Comparison of ENCODE assay signal across 40 mouse cellular contexts in genomic region chr4:118604065-118604464, GRCm38 (mm10). TPM values are rescaled to one million over a fixed set of nuclear protein-coding genes. Genes with fewer than 3 reads are reported as not detected.
"Had no signal": no experiment of that assay in that cellular context is flagged by ENCODE, and none has a peak within 500 bp of the region (broad histone marks: within the 10 kb centered on the region; RNA-seq: fewer than 3 reads in every experiment).

No protein-coding gene starts in this region.

- H3K27me3 ChIP-seq: hindbrain, embryonic 12.5 days; intestine, embryonic 15.5 days; limb, embryonic 12.5 days; liver, embryonic 13.5 days had no signal

- H3K36me3 ChIP-seq: heart, embryonic 10.5 days; heart, embryonic 12.5 days; hindbrain, embryonic 10.5 days; hindbrain, embryonic 12.5 days; intestine, embryonic 15.5 days; limb, embryonic 12.5 days; liver, embryonic 13.5 days; liver, embryonic 15.5 days had no signal

- DNase-seq: gastrocnemius, postnatal 14 days; gastrocnemius, postnatal 36 days; heart, adult 18-20 months; heart, postnatal 10 days; heart, postnatal 4 days; kidney, adult 18-20 months; kidney, adult 8-10 months; kidney, postnatal 10 days; kidney, postnatal 25 days; kidney, postnatal 4 days; liver; liver, embryonic 13.5 days; liver, postnatal 0 days had no signal

- H3K4me2 ChIP-seq: heart, embryonic 12.5 days; hindbrain, embryonic 12.5 days; hindbrain, embryonic 14.5 days; intestine, embryonic 15.5 days; limb, embryonic 12.5 days; liver, embryonic 11.5 days; liver, embryonic 13.5 days; liver, embryonic 15.5 days had no signal

- H3K4me1 ChIP-seq: heart, embryonic 10.5 days; heart, embryonic 12.5 days; hindbrain, embryonic 12.5 days; intestine, embryonic 15.5 days; liver, embryonic 13.5 days; liver, embryonic 15.5 days had no signal

- H3K27ac ChIP-seq: heart, embryonic 10.5 days; hindbrain, embryonic 10.5 days; hindbrain, embryonic 12.5 days; hindbrain, embryonic 14.5 days; intestine, embryonic 15.5 days; layer of hippocampus, adult 2 months; left cerebral cortex, adult 2 months; limb, embryonic 12.5 days; liver, embryonic 13.5 days; liver, embryonic 15.5 days had no signal

- H3K4me3 ChIP-seq: heart, embryonic 10.5 days; heart, embryonic 12.5 days; hindbrain, embryonic 10.5 days; hindbrain, embryonic 12.5 days; intestine, embryonic 15.5 days; layer of hippocampus, adult 2 months; left cerebral cortex, adult 2 months; limb, embryonic 12.5 days; liver, embryonic 13.5 days; liver, embryonic 15.5 days had no signal

- H3K9ac ChIP-seq: heart, embryonic 12.5 days; hindbrain, embryonic 12.5 days; hindbrain, embryonic 14.5 days; intestine, embryonic 15.5 days; limb, embryonic 12.5 days; liver, embryonic 13.5 days; liver, embryonic 15.5 days; liver, postnatal 0 days had no signal

- ATAC-seq: hindbrain, embryonic 16.5 days; inflammation-experienced regulatory T-cells, adult 6 months; intestine, embryonic 15.5 days; intestine, postnatal 0 days; liver, postnatal 0 days had no signal

- H3K9me3 ChIP-seq: heart, embryonic 10.5 days; heart, embryonic 12.5 days; hindbrain, embryonic 10.5 days; hindbrain, embryonic 12.5 days; intestine, embryonic 15.5 days; limb, embryonic 12.5 days; liver, embryonic 13.5 days; liver, embryonic 15.5 days had no signal

RNA-seq across cellular contexts. Expression of gene Cfap57, which starts 16.5 kb away (rescaled TPM):
- total RNA-seq: gastrocnemius, adult 8-10 months; gastrocnemius, postnatal 14 days; gastrocnemius, postnatal 36 days had no signal

RNA-seq across cellular contexts. Expression of gene Olfr62, which starts 54.7 kb away (rescaled TPM):
- total RNA-seq: gastrocnemius, adult 8-10 months; gastrocnemius, postnatal 14 days; gastrocnemius, postnatal 36 days; heart, adult 18-20 months; heart, adult 8-10 months; heart, postnatal 10 days; heart, postnatal 25 days; heart, postnatal 4 days; layer of hippocampus, adult 2 months; layer of hippocampus, postnatal 10 days; layer of hippocampus, postnatal 25 days; left cerebral cortex, adult 2 months; left cerebral cortex, postnatal 14 days; left cerebral cortex, postnatal 36 days had no signal
- polyA plus RNA-seq: gonadal fat pad, adult 2 months; heart, embryonic 10.5 days; heart, embryonic 12.5 days; heart, embryonic 14.5 days; heart, embryonic 16.5 days; hindbrain, embryonic 10.5 days; hindbrain, embryonic 12.5 days; hindbrain, embryonic 14.5 days; hindbrain, embryonic 16.5 days; inflammation-experienced regulatory T-cells, adult 6 months; intestine, embryonic 15.5 days; intestine, postnatal 0 days; kidney, embryonic 14.5 days; kidney, embryonic 16.5 days; limb, embryonic 12.5 days; limb, embryonic 14.5 days; liver, embryonic 11.5 days; liver, embryonic 13.5 days; liver, embryonic 15.5 days; liver, postnatal 0 days had no signal
